Mouse (Mus musculus) stomach, postnatal 0 days (tissue): ENCODE data around the gene Gm10097. TPM values are rescaled to one million over a fixed set of nuclear protein-coding genes. Genes with fewer than 3 reads are reported as not detected.

ENCODE experiments used
- ATAC-seq: fragments of 200-750 bp; cut with Nextera tagmentation; 2 replicates; pipeline ENCODE4 v1.8.0; 2017; ENCODE audit not compliant: low FRiP score, low TSS enrichment
- DNase-seq: peaks from one replicate; pipeline ENCODE4 v3.0.0-alpha.2; 2016; ENCODE audit warnings: low spot score
- H3K27ac ChIP-seq: fragments of 300-500 bp; sonication (generic); replicated peaks from 2 replicates; pipeline ENCODE4 v1.5.1; 2014; ENCODE audit warnings: mild to moderate bottlenecking, control low read depth
- H3K27me3 ChIP-seq: fragments of 300-500 bp; sonication (generic); 2 replicates; pipeline ENCODE4 v1.6.1; 2014; ENCODE audit warnings: low read length; ENCODE audit not compliant: control insufficient read depth, insufficient read depth
- H3K36me3 ChIP-seq: fragments of 300-500 bp; sonication (generic); 2 replicates; pipeline ENCODE4 v1.6.1; 2014; ENCODE audit warnings: low read length, mixed read lengths; ENCODE audit not compliant: control insufficient read depth, insufficient read depth
- H3K4me1 ChIP-seq: fragments of 300-500 bp; sonication (generic); replicated peaks from 2 replicates; pipeline ENCODE4 v1.6.1; 2014; ENCODE audit warnings: antibody characterized with exemption; ENCODE audit not compliant: control insufficient read depth, insufficient read depth
- H3K4me2 ChIP-seq: fragments of 300-500 bp; sonication (generic); replicated peaks from 2 replicates; pipeline ENCODE4 v1.6.1; 2014; ENCODE audit warnings: low read depth, mild to moderate bottlenecking, control low read depth, moderate library complexity
- H3K4me3 ChIP-seq: fragments of 300-500 bp; sonication (generic); 2 replicates; pipeline ENCODE4 v1.5.1; 2014; ENCODE audit warnings: low read depth, low read length, control low read depth
- H3K9ac ChIP-seq: fragments of 300-500 bp; sonication (generic); 2 replicates; pipeline ENCODE4 v1.6.1; 2014; ENCODE audit warnings: mild to moderate bottlenecking, low read length, control low read depth, mixed read lengths
- H3K9me3 ChIP-seq: fragments of 300-500 bp; sonication (generic); 2 replicates; pipeline ENCODE4 v1.6.1; 2016; ENCODE audit warnings: low read length; ENCODE audit not compliant: control insufficient read depth
- CTCF ChIP-seq: IDR thresholded peaks from 2 replicates; pipeline ENCODE4 v1.5.1; 2016; ENCODE audit warnings: antibody characterized with exemption, low read depth, mild to moderate bottlenecking, moderate library complexity
- EP300 ChIP-seq: optimal IDR thresholded peaks from 2 replicates; pipeline ENCODE3; 2016; ENCODE audit warnings: antibody characterized with exemption
- WGBS: fragments of 180-500 bp; shearing (Covaris S2); extraction: QIAGEN DNeasy Blood & Tissue Kit; methylation state at CpG from one replicate; pipeline ENCODE4 v1.1.7; 2014; 5-methylcytosine and 5-hydroxymethylcytosine counted together
- polyA plus RNA-seq: library from polyadenylated mRNA; unstranded; fragments of >200 nt; fragmentation: Nextera tagmentation; extraction: Ambion mirVana; gene quantifications from 2 replicates; pipeline ENCODE4 v1.2.1, GENCODE M21; 2015

Gm10097 gene
- polyA plus RNA-seq, 1 experiment from 2014 or later: 0.06 TPM

- H3K27ac ChIP-seq: no peak overlapping the region
- H3K4me1 ChIP-seq: no peaks in the 10 kb centered on the region
- 84% methylated on average over 6 of the region's 6 CpGs for WGBS
- H3K27me3 ChIP-seq: no peaks in the 10 kb centered on the region
- no peak for ATAC-seq
- H3K4me2 ChIP-seq: no peak overlapping the region
- no peak overlapping the region for H3K4me3 ChIP-seq
- no peak overlapping the region for H3K9ac ChIP-seq
- DNase-seq: no peak
- no peaks in the 10 kb centered on the region for H3K36me3 ChIP-seq
- no peak for TF ChIP-seq EP300
- TF ChIP-seq CTCF: no peak
- H3K9me3 ChIP-seq: no peaks in the 10 kb centered on the region
Measured at GRCm38 (mm10) chr10:5086329-5086728, 17.3 kb downstream of the Gm10097 start.

GRCm38 (mm10) chr10:5087336-5087735 is 18.3 kb downstream of the Gm10097 start:
- Histone ChIP-seq H3K9me3 (no peaks in the 10 kb centered on the region), H3K4me3 (no peak overlapping the region), H3K9ac (no peak overlapping the region), H3K27me3 (no peaks in the 10 kb centered on the region), H3K27ac (no peak overlapping the region), H3K4me1 (no peaks in the 10 kb centered on the region), H3K36me3 (no peaks in the 10 kb centered on the region), H3K4me2 (no peak overlapping the region)
- DNase-seq (no peak), ATAC-seq (no peak)
- 84% methylated on average over 7 of the region's 7 CpGs for WGBS
- no peak for TF ChIP-seq CTCF
- TF ChIP-seq EP300: no peak

GRCm38 (mm10) chr10:5089133-5089532 is 20.1 kb downstream of the Gm10097 start:
- DNase-seq (no peak), ATAC-seq (no peak)
- Histone ChIP-seq H3K27ac (no peak overlapping the region), H3K27me3 (no peaks in the 10 kb centered on the region), H3K4me3 (no peak overlapping the region), H3K4me1 (no peaks in the 10 kb centered on the region), H3K4me2 (no peak overlapping the region), H3K9me3 (no peaks in the 10 kb centered on the region), H3K36me3 (no peaks in the 10 kb centered on the region), H3K9ac (no peak overlapping the region)
- TF ChIP-seq EP300 (no peak), CTCF (no peak)
- WGBS: 77% methylated on average over 4 of the region's 4 CpGs

- Histone ChIP-seq H3K9ac (no peak overlapping the region), H3K4me2 (no peak overlapping the region), H3K36me3 (no peaks in the 10 kb centered on the region; the same call in 1 of the 2 replicates), H3K27ac (no peak overlapping the region), H3K9me3 (no peaks in the 10 kb centered on the region), H3K4me3 (no peak overlapping the region), H3K4me1 (no peaks in the 10 kb centered on the region), H3K27me3 (no peaks in the 10 kb centered on the region)
- TF ChIP-seq EP300: no peak
- no peak for DNase-seq
- WGBS: 69% methylated on average over 10 of the region's 10 CpGs
- ATAC-seq: no peak
Measured at GRCm38 (mm10) chr10:5096996-5097753, 28.2 kb downstream of the Gm10097 start.

GRCm38 (mm10) chr10:5097754-5098137 is 28.8 kb downstream of the Gm10097 start:
- Histone ChIP-seq H3K9me3 (no peaks in the 10 kb centered on the region), H3K27ac (no peak overlapping the region), H3K4me3 (no peak overlapping the region), H3K4me2 (no peak overlapping the region), H3K36me3 (no peaks in the 10 kb centered on the region; the same call in 1 of the 2 replicates), H3K9ac (no peak overlapping the region), H3K4me1 (no peaks in the 10 kb centered on the region), H3K27me3 (no peaks in the 10 kb centered on the region)
- TF ChIP-seq EP300 (no peak), CTCF (no peak)
- no peak for ATAC-seq
- 74% methylated on average over 2 of the region's 2 CpGs for WGBS
- no peak for DNase-seq

- no peaks in the 10 kb centered on the region for H3K27me3 ChIP-seq
- H3K36me3 ChIP-seq: no peaks in the 10 kb centered on the region; the same call in 1 of the 2 replicates
- no peak overlapping the region for H3K4me3 ChIP-seq
- H3K27ac ChIP-seq: no peak overlapping the region
- no peak for ATAC-seq
- DNase-seq: no peak
- H3K9me3 ChIP-seq: no peaks in the 10 kb centered on the region
- H3K4me2 ChIP-seq: no peak overlapping the region
- no peaks in the 10 kb centered on the region for H3K4me1 ChIP-seq
- H3K9ac ChIP-seq: no peak overlapping the region
- 81% methylated on average over 5 of the region's 5 CpGs for WGBS
- TF ChIP-seq EP300 (no peak), CTCF (no peak)
Measured at GRCm38 (mm10) chr10:5110773-5111172, 41.8 kb downstream of the Gm10097 start.
